Mouse (Mus musculus): ENCODE results near the gene Tnfsf11.

The Tnfsf11 gene

DNA sequence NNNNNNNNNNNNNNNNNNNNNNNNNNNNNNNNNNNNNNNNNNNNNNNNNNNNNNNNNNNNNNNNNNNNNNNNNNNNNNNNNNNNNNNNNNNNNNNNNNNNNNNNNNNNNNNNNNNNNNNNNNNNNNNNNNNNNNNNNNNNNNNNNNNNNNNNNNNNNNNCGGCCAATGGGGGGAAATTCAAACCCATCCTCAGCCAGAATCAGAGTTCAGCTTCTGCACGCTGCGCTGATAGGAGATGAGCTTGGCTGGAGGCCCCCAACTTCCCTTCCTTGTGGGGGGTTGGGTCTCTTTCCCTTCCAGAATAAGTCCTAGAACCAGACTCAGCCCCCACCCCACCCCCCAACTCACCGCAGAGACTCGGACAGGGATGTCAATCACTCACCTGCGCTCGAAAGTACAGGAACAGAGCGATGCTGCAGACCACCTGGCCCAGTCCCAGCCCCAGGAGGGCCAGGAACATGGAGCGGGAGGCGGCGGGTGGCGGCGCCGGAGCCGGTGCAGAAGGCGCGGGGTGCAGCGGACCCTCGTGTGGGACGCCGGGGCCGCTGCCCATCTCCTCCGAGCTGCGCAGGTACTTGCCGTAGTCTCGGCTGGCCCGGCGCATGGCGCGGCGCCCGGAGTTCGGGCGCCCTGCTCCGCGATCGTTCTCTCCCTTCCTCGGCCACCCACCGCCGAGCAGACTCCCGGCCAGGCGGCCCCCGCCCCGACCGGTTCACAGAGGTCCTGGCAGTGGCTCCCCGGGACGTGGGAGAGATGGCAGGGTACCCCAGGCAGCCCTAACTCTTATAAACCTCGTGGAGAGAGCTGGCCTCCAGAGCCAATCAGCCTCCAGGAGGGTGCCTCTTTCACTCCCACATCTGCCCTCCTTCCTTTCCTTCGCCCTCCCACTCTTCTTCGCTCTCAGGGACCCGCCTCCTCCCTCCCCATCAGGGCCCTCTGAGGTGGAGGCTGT, at the start of gene Tnfsf11:
TSS of gene Tnfsf11 (minus strand) at position 758 of the 952 bp plus-strand sequence.
- no peak for DNase-seq (ENCODE audit: low spot score in 2 of 2)

DNA sequence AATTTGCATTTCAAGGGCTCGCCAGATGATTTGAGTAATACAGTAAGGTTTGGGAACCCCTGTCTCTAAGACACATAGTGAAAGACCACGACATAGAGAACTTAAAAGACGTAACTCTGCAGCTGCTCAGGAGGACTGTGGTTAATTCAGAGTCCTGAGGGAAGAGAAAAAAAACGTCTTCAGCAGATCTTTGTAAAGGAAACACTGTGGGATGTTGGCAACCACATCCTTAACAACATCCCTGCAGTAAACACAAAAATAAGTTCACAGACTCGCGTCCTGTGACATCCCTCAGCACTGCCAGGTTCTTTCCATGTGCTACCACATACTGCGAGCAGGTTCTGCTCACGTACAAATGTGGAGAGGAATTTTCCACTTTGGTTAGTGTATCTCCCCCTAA, 48.9 kb upstream of the Tnfsf11 start:
- no peak for DNase-seq (ENCODE audit: low spot score in 2 of 2)

DNA sequence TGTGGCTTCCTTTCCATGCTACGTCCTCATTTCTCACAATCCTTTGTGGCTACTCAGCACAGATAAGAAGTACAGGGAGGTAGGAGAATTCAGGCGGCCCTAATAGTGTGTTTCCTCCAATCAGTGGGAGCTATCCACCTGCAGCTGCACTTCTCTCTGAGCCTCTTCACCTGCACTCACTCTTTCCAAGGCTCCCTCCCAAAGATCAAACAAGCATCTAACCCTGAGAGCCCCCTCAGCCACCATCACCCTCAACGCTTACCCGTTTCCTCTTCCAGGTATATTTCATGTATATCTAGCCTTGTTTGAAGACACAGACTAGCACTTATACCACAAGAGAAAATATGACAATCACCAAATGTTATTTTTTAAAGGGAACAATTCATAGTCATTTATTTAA, 47.5 kb upstream of the Tnfsf11 start:
- DNase-seq (ENCODE audit: low spot score in 2 of 2): no peak

DNA sequence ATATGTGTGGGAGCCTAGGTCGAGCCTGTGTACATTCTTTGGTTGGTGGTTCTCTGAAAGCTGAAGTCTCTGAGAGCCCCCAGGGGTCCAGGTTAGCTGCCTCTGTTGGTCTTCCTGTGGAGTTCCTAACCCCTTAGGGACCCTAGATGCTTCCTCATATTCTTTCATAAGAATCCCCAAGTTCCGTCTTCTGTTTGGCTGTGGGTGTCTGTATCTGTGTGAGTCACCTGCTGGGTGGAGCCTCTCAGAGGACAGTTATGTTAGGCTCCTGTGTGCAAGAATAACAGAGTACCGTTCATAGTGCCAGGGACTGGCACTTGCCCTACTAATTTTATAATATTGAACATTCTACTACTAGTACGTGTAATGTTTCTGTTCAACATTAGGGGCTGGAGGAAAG, 45.0 kb upstream of the Tnfsf11 start:
- no peak for DNase-seq (ENCODE audit: low spot score in 2 of 2)

DNA sequence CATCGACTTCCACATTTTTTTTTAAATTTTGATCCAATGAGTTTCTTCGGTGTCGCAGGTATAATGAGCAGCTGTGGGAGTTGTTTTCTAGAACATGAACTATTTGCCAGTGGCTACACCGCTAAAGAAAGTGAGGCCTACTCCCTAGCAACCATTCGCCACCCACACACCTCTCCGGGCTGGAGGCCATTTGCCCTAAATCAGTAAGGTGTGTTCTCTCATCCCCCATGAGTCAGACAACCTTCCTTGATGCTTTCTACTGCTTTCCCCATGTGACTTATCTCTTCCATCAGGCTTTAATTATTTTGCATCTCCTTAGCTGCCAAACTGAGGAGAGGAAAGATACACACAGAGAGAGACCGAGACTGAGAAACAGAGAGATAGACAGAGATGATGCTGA, 43.7 kb upstream of the Tnfsf11 start:
- DNase-seq (ENCODE audit: low spot score in 2 of 2): no peak

DNA sequence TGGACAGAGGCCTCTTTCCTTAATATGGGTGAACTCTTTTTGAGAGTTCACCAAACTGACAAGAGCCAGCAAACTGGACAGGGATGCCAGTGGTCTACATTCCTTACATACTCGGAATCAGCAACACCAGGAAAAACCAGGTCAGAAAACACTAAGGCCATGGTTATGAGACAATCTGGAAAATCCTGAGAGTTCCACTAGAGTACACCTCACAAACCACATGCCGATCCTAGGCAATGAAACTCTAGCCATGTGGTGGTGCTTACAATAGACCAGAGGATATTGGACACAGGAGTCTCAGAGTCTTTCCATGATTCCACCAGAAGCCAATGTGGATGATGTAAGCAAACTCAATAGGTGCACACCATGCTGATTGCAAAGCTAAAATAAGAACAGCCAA, 39.9 kb upstream of the Tnfsf11 start:
- DNase-seq (ENCODE audit: low spot score in 2 of 2): no peak

DNA sequence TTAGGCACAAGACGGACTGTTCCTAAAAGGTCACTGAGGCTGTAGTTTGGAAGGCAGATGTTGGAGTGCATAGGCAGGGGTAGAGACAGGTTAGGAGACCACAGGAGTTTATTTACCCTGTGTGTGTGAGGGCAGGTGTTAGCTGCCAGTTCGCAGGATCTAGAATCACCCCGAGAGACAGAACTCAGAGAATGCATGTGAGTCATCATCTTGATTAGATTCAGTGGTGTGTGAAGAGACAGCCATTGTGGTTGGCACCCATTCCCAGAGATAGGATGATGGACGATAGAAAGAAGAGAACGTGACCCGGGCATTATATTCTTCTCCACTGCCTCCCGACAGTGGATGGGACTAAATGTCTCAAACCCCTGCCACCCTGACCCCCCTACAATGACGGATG, 35.2 kb upstream of the Tnfsf11 start:
- no peak for DNase-seq (ENCODE audit: low spot score in 2 of 2)

DNA sequence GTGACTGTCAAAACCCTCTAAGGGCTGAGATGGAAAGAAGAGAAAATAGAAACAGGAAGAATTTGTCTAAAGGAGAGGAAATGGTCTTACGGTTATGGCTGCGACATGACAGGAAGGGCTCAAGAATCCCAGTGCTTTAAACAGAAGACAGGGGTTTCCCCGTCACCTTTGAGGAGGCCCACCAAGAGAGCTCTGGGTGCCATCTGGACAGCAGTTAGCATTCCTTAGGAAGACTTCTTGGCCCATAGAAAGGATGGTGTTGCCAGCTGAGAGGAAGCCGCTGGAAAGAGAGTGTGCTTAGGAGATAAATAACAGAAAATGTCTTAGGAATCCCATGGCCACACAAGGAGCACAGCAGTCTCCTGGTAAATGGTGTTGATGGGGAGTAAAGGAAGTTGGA, 34.3 kb upstream of the Tnfsf11 start:
- DNase-seq (ENCODE audit: low spot score in 2 of 2): no peak

DNA sequence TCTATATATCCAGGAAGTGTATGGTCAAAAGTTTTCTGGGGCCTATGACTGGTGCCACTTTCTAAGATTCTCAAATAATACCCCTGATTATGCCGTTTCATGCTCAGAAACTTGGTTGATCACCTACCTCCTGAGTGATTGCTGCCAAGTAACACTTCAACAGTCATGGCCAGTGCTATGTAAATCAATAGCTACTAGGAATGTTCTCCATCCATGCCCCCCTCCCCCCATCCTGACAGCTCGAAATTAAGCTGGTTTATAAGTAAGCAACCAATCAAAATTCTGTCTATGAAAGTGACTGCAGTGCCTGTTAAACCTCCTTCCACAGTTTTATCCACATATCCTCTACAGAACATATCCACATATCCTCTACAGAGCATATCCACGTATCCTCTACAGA, 25.5 kb upstream of the Tnfsf11 start:
- no peak for DNase-seq (ENCODE audit: low spot score in 2 of 2)

DNA sequence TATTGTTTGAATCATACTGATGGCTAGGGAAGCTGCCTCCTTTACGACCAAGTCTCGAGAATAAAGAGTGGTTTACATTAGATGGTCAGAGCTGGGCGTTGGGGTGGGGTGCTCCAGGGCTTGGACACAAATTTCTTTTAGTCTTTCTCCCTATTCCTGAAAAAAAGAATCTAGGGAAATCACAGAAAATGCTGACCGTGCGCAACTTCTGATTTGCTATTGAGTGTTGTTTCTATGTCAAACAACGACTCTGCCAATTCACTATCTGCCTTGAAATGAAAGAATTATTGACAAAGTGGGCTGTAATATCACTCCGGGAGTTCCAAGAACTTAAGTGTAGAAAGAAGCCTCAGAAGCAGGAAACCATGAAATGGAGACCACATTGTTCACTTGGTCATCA, 23.5 kb upstream of the Tnfsf11 start:
- DNase-seq (ENCODE audit: low spot score in 2 of 2): no peak

DNA sequence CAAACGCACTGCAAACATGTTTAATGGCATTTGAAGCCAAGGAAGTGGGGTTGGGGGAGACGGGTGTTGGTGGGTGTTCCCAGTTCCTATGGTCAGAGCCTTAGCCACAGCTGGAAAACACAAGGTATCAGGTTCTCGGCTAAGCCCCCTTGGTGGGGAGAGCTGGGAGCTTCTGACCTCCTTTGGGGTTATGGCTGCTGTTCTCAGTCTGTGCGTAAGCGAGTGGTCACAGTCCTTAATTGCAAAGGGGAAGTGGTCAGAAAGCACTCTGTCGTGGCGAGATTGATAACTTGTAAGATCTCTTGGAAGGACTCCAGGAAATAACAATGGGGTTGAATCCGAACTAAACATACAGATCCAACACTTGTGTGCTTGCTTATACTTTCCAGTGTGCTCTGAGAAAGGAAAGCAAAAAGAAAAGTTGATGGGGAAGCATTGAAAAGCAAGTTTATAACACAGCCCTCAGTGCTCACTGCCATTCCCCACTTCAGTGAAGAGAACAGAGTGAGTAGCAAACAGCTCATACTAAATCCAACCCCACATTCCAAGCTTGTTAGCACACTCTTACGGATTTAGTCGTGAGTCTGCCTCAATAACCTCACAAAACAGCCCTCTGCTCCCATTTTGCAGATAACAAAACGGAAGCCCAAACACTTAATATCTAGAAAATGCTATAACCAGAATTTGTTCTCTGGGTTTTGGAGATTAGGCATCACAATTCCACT, 22.9 kb upstream of the Tnfsf11 start:
- DNase-seq (ENCODE audit: low spot score in 2 of 2): no peak

DNA sequence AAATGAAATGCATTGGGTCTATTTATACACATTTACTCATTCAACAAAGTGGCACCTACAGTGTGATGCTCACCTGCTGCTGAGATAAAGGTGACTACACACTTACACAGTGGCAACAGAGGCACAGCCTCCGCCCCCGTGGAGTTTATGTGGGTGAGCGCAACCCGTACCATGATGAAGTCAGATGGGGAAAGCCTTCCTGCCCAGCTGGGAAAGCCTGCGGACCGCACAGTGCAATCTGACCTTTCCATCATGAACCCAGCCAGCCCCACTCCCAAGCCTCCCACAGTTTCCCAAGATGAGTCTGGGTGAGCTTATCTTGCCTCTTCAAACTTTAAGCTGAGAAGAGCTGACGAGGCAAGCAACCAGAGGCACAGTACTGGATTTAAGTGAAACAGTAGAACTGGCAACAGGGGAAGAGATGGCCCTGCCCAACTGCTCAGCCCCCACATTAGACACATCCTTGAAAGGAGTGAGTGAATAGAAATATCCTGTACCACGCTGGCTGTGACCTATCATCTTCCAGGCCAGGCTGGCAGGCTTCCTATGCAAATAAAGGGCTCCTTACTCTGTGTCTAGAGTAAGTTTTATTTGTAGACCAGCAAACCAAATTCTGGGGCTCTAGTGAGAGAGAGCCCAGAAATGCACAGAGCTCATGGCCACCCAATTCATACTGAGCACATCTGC, 22.1 kb upstream of the Tnfsf11 start:
- DNase-seq (ENCODE audit: low spot score in 2 of 2): no peak

DNA sequence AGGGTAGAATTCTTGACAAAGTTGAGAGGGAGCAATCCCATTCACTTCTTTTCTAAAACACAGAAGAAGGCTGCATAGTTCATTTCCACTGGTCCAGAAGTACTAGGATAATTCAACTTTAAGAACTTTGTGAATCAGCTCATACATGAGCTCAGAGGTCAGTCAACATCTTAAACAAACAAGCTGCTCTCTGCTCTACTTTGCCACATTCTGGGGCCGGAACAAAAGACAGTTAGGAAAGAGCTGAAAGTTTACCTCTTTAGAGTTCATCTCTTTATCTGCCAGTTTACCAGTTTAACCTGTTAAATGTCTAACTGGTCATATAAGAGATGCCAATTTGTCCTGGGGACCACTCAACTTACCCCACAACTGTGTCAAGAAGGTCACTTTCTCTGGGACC, 15.5 kb upstream of the Tnfsf11 start:
- no peak for DNase-seq (ENCODE audit: low spot score in 2 of 2)

DNA sequence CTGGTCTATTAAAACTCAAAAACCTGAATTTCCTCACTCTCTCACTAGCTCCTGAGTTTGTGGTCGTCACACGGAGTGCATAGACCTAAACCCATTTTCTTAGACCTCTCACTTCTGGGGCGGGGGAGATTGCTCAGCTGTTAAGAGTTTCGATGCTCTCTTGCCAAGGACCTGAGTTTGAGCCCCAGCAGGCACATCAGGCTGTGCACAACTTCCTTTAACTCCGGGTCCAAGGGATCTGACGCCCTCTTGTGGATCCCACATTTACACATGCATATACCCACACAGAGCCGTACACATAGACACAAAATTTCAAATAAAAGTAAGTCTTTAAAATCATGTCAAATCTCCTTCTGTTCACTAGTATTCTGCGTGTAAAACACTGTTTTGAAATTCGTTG, 15.1 kb upstream of the Tnfsf11 start:
- no peak for DNase-seq (ENCODE audit: low spot score in 2 of 2)

DNA sequence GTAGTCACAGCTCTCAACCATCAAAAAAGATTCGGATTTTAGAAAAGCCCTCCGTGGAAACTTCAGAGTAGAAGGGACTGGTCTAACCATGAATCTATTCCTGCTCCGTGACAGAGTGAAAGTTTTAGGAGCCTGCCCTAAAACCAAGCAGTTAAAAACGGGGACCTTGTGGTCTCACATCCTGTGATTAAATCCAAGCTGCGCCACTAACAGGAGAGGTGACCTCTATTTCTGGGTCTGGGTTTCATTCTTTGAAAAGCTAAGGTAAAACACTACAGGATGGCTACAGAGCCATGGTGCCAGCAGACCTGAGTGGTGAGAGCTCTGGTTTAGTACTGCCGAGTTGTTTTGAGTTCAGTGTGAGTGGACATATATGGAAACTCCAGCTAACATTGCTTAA, 12.4 kb upstream of the Tnfsf11 start:
- DNase-seq (ENCODE audit: low spot score in 2 of 2): no peak

DNA sequence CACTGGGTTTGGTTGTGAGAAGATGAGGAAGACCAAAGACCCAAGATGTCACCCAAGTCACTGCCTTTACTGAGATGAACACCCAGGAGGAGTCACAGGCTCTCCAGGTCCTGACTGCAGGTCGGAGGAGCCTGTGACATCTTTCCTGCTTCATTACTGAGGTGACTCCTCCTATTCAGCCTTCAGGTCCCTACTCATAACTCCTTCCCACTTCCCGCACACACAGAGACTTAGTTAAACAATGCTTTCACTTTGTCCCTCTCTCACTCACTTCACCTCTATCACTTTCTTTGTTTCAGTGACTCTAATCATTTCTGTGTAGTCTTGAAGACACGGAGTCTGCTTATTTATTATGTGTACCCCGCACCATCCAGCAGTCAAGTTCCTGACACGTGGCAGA, 11.7 kb upstream of the Tnfsf11 start:
- no peak for DNase-seq (ENCODE audit: low spot score in 2 of 2)

DNA sequence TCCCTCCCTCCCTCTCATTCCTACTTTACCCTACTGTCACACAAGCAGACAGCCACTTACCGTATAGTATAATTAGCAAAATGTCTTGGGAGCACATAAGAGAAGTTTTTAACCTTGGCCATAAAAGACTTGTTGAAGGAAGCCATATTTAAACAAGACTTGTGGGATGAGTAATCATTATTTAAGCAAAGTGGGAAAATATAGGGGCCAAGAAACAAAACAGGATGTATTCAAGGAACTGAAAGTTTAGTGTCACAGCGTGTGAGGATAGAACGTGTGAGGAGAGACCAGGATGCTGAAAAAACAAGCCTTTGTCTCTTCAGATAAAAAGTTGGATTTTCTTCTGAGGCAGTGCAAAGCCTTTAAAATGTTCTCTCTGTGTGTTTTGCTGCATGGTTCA, 11.2 kb upstream of the Tnfsf11 start:
- no peak for DNase-seq (ENCODE audit: low spot score in 2 of 2)

DNA sequence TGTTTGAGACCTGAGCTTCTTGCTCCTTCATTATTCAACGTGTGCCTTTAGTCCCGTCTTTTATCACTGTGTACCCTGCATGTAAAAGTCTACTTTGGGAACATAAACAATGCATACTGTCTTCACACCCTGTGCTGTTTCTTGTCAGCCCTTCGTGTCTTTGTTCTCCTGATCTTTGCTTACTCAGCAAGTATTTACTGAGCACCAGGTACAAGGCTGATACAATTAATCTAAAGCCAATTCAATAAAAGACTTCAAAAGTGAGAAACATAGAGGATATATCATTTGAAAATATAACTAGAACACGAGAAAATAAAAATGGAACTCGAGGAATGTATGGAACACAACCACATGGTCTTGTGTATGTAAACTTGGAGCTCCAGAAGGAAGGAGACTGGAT, 9.8 kb upstream of the Tnfsf11 start:
- DNase-seq (ENCODE audit: low spot score in 2 of 2): no peak

DNA sequence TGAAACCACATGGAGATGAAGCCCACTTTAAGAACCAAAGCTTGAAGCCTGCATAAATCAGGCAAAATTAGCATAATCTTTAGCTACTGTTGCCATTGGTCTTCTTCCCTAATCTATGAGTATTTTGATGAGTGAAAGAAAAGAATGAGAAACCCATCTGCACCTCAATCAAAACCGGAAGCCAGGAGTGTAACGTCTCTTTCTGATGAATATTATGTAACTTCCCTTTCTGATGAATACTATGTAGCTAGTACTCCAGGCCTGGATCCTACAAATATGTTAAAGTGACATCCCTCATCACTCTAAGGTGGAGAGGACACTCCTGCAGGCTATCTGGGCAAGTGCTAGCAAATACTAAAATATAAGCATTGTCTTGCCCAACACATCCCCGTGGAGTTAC, 6.9 kb downstream of the Tnfsf11 start:
- no peak for DNase-seq (ENCODE audit: low spot score in 2 of 2)

DNA sequence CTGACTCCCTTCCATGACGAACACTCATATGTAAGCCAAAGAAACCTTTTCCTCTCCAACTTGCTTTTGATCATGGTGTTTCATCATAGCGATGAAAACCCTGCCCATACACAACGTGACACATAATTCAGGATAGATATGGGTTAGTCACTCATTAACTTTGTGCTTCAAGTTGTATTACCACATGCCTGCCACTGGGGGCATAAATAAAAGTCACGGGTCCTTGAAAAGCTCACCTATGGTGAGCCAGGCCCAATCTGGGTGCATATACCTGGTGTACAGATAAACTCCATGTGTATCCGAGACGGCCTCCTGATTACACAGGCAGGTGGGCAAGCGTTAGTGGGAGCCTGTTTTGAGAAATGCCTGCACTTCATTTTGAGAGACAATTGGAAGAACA, 15.2 kb downstream of the Tnfsf11 start:
- DNase-seq (ENCODE audit: low spot score in 2 of 2): no peak

DNA sequence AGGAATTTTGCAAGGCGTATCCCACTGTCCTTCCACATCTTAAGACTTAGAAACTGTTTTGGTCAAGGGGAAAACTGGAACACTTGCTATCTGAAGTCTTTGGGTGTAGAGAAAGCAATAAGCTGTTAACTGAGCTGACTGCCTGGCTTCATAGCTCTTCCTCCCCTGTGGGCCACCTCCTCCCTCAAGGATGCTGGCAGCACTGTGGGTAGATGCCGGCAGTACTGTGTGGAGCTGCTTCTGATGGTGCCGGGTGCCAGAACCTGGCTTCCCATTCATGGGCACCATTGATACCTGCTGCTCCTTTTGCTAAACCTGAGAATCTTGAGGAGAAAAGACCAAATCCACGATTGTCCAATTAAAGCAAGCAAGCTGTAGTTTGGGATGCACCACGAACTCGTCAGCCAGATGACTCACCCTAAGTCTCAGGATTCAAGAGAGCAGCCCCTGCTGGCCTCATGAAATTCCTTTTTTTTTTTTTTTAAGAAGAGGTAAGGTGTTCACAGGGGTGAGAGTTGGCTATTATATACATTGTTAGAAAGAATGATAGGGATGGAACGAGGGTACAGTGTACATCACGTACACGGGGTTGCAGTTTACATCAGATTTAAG, 17.8 kb downstream of the Tnfsf11 start:
- no peak for DNase-seq (ENCODE audit: low spot score in 2 of 2)

DNA sequence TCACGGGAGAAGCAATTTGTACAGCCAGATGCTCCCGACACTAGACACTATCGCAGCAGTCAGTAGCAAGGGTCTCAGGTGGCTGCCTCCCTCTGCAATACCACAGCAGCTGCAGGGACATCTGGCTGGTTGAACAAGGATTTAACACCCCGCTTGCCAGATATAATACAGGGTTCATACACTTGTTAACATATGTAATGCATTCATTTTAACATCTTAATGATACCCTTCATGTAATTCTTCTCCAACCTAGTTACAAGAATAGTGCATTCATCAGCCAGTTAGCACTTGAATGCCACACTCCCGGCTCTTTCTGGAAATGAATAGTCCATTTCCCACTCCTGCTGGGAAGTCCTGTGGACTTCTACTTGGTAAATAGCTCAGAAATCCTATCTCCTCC, 18.9 kb downstream of the Tnfsf11 start:
- no peak for DNase-seq (ENCODE audit: low spot score in 2 of 2)

Data from spleen, postnatal 14 days (tissue).